Mouse (Mus musculus): ENCODE measurements around the gene Palm3. TPM values are rescaled to one million over a fixed set of nuclear protein-coding genes. Genes with fewer than 3 reads are reported as not detected.

Palm3 gene
- 4.0 TPM for polyA plus RNA-seq (2017; shearing (Covaris generic))

DNA sequence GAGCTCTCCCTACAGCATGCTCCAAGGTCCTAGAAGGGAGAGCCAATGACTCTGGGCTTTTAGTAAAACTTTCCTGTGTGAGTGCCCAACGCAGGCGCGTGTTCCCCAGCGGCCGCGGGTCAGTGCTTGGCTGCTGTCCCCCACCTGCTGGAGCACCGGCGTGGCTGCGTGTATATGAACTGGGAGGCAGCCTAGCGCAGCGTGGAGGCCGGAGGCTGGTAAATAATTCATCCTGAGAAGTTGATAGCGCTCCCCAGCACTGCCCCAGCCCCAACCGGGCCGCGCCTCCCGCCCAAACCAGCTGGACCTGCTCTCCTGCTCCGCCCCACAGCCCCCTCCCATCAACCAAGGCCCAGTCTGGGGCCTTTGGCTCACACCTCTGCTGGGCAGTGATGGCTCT lies at the start of gene Palm3:
Gene Palm3, plus strand, starts transcription at position 376 of the 400 bp plus-strand sequence.

DNA sequence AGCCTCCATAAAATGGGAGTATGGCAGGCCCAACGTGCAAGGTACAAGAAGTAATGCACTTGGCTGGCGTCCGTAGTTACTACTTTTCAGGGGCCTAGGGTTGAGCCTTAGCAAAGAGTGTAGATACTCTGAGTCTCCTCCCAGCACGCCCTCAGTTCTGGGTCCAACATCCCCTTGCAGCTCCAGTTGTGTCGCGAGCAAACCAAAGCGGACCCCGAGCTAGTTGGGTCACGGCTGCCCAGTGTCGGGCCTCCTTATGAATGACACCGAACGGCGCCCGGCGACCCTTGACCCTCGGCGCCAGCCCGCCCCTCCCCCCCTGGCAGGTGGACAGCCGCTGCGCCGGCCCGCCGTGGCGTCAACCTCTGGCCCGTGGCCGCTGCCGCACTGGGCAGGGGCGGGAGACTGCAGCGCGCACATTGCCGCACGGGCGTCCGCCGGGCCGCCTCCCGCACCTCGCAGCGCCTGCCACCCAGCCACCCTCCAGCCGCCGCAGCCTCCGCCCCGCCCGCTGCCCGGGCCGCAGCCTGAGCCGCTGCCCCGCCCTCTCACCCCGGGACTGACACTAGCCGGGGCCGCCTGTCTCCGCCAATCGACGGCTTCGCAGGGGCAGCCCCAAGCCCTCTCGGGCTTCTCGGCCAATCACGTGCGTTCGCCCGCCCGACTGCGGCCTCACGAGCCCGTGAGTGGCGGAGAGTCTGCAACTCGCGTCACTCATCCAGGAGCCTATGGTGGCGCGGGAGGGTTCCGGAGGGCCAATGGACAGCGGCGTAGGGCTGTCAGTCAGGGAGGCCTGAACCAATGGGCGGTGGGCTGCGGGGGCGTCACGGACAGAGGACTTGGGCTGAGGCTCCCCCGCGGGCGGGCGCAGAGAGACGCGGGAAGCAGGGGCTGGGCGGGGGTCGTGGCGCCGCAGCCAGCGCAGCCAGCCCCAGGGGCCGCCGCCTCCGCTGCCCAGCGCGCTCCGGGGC lies 48.8 kb upstream of the Palm3 start, which contains the start of gene Prkaca:
Gene Prkaca, plus strand, starts transcription at position 844 of the 971 bp plus-strand sequence.

DNA sequence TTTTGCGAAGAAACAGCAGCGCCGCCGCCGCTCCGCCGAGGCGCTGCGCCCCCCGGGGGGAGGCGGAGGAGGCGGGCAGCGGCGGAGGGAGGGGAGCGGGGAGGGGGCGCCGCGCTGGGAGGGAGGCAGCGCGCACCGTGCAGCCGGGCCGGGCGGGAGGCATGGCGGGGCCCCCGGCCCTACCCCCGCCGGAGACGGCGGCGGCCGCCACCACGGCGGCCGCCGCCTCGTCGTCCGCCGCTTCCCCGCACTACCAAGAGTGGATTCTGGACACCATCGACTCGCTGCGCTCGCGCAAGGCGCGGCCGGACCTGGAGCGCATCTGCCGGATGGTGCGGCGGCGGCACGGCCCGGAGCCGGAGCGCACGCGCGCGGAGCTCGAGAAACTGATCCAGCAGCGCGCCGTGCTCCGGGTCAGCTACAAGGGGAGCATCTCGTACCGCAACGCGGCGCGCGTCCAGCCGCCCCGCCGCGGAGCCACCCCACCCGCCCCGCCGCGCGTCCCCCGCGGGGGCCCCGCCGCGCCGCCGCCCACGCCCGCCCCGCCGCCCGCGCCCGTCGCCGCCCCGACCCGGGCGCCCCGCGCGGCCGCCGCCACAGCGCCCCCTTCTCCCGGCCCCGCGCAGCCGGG lies 23.6 kb upstream of the Palm3 start, which contains the start of gene Samd1:
Gene Samd1, plus strand, starts transcription at position 162 of the 631 bp plus-strand sequence.

DNA sequence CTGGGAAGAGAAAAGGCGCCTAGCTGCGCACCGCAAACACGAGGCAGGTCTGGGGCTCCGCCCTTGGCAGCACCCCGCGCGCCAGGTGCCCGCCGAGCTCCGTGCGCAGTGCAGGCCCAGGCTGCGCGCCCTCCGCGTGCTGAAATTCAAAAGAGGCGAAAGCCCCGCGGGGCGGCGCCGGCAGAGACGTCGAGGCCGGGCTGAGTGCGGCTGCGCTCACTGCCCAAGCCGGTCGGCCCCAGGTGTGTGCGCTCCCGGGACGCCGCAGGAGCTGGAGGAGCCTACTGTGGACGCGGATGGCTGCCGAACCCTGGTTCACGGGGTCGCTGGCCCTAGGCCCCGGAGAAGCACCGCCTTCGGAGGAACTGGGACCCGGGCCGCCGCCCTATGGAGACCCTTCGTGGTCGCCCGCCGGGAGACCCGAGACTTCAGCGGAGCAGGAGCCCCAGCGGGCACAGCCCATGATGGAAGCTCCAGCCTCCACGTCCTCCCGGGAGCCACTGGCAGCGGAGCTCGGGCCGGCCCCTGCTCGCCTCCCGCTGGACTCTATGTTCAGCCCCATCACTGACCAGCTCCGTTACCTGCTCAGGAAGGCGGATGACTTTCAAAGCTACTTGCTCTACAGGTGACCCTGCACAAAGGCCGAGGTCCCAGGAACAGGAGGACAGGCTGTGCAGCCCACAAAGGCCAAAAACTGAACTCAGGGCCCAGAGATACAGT lies 19.8 kb upstream of the Palm3 start, which contains the start of gene 1700067K01Rik:
Gene 1700067K01Rik, plus strand, starts transcription at position 222 of the 720 bp plus-strand sequence.

DNA sequence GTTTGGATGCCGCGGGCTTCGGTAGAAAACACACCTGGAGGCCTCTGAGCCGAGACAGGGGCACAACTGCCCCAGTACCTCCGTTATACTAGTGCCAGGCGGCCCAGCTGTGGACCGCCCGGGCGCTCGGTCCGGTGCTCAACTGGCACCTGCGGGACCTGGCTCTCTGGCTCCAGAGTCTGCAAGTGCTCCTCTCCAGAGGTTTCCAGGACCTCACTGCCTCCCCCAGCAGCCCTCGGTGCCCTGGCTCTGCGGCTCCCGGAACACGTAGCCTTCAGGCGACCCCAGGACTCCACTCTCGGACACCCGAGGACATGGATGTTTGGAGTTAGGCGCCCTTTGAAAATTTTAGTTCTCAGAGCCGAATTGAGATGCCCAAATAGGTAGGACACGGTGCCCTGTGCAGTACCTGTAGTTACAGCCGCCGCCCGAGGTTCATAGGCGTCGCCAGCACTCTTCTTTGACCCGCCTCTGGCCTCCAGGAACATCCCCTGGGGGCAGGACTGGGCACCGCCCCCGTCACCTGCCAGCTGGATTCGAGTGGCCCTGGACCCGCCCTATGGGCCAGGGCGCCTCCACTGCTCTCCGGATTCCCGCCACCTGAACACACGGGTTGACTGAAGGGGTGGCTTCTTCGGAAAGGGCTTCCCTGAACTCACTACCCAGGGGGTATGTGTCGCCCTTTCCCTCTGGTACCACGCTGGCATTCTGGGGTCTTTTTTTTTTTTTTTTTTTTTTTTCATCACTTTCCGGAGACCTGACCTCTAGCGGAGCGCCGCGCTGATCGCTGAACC lies 9.4 kb upstream of the Palm3 start, which contains the start of gene 2210011C24Rik:
Gene 2210011C24Rik, minus strand, starts transcription at position 467 of the 794 bp plus-strand sequence.

DNA sequence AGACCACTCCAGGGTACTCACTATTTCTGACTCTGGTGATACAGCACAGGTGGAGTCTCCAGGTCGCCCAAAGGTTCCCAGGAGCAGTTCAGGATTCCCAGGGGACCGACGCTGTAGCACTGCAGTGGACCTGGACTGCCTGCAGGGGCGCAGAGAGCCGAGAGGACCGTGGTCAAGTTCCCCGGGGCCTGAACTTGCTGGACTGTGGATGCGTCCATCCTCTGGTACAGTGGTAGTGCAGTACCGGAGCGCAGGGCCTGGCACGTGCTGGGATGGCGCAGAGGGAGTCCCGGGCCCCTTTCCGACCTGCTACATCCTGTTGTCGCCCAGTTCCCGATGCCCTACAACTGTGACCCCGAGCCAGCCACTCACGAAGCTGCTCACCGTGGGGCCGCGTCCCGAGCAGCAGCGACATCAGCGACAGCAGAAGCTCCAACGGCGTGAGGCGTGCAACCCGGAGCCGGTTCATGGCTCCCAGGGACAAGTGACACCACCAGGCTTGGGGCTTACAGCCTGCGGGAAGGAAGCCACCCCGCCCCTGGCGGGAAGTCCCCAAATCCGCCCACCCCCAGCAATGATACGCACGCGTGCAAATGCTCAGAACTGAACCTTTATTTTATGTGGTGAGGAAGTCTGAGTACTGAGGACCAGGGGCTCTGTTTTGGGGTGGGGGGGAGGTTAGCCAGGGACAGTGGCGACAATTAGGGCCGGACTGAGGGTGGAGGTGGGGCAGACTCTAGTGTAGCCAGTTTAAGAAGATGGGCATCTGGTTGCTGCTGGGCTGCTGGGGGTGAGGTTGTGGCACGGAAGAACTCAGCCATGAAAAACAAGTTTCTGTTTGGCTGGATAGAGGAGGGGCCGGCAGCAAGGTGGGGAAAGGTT lies 21.0 kb downstream of the Palm3 start, which contains the start of gene Il27ra:
Gene Il27ra, minus strand, starts transcription at position 524 of the 882 bp plus-strand sequence.

DNA sequence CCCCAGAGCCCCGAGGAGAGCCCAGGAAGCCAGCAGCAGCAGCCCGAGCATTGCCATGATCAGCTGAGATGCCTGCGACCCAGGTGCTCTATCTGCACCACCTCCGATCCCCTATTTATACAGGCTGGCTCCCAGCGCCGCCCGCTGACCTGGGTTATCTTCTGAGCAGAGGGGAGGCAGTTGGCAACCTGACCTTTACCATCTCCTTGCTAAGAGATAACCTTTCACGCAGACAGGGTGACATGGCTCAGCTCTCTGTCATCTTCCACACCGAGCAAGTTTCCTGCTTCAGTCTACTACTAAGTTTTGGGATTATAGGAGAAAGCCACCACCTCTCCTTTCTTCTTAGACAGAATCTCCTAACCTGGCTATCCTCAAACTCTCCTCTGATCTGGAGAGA lies 23.6 kb downstream of the Palm3 start, which contains the start of gene Rln3:
Gene Rln3, minus strand, starts transcription at position 101 of the 400 bp plus-strand sequence.

DNA sequence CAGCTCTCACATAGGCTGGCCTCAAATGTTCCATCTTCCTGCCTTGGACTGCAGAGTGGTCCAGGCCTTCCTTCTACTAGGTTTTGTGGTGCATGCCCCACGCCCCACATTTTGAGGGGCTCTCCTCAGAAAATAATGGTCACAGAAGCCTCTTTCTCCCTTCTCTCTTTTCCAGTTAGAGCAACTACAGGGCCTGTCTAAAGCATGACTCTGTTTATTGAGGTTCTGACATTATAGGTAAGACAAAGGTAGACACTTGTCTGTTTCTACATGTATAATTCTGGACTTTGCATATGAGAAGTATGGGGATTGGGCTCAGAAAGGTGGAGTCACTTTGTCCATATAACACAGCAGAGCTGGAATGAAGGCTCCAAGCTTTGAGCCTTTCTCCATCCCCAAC lies 43.8 kb downstream of the Palm3 start, which contains the start of gene Gm10643:
Gene Gm10643, minus strand, starts transcription at position 101 of the 400 bp plus-strand sequence.

DNA sequence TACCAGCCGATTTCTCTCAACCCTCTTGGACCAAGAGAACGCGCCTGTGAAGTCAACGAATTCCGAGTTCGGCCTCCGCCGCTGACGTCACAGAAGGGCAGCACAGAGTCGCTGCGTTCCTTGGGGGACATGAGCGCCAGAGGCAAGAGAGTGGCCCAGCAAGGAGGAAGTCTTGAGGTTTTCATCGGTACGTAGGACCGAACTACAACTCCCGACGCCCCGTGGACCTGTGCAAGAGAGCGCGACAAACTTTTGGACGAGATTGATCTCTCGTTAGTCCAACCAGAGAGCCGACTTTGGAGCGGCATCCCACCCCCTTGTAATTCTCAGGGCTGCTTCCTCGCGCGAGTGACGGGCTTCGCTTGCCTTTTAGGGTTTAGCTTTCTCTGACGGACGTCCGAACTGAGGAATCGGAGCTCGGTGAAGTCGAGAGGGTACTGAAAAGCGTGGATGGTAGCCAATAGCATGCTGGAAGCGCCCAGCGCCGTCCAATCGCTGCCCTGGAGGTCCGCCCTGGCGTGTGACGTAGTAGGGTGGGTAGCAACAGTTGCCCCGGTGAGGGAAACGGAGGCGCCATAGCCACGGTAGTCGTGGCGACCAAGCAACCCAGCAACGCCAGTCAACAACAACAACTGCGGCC lies 45.1 kb downstream of the Palm3 start, which contains the start of gene Rfx1:
Gene Rfx1, plus strand, starts transcription at position 544 of the 640 bp plus-strand sequence.

Other genes starting within 250 kb of the Palm3 start
- 5.4 TPM for gene Adgrl1, start 121.4 kb upstream of the Palm3 start, polyA plus RNA-seq (2017; shearing (Covaris generic))
- 0.85 TPM for gene Gm10644, start 66.3 kb upstream of the Palm3 start, polyA plus RNA-seq (2017; shearing (Covaris generic))
- gene Asf1b, start 66.0 kb upstream of the Palm3 start, polyA plus RNA-seq (2017; shearing (Covaris generic)) = 5.4 TPM
- 37.4 TPM for gene Prkaca, start 48.5 kb upstream of the Palm3 start, polyA plus RNA-seq (2017; shearing (Covaris generic))
- gene Samd1, start 23.8 kb upstream of the Palm3 start, polyA plus RNA-seq (2017; shearing (Covaris generic)) = 4.2 TPM
- not detected for gene 1700067K01Rik, start 20.0 kb upstream of the Palm3 start, polyA plus RNA-seq (2017; shearing (Covaris generic))
- gene 2210011C24Rik, start 9.3 kb upstream of the Palm3 start, polyA plus RNA-seq (2017; shearing (Covaris generic)) = 3.5 TPM
- 213 TPM for gene Il27ra, start 21.1 kb downstream of the Palm3 start, polyA plus RNA-seq (2017; shearing (Covaris generic))
- gene Rln3, start 23.5 kb downstream of the Palm3 start, polyA plus RNA-seq (2017; shearing (Covaris generic)) = 0.63 TPM
- gene Gm10643, start 43.7 kb downstream of the Palm3 start, polyA plus RNA-seq (2017; shearing (Covaris generic)) = 2.2 TPM
- gene Rfx1, start 45.4 kb downstream of the Palm3 start, polyA plus RNA-seq (2017; shearing (Covaris generic)) = 26.0 TPM
- 29.9 TPM for gene Dcaf15, start 83.3 kb downstream of the Palm3 start, polyA plus RNA-seq (2017; shearing (Covaris generic))
- gene Podnl1, start 104.5 kb downstream of the Palm3 start, polyA plus RNA-seq (2017; shearing (Covaris generic)) = 43.1 TPM
- gene Cc2d1a, start 126.5 kb downstream of the Palm3 start, polyA plus RNA-seq (2017; shearing (Covaris generic)) = 38.6 TPM
- gene 4930432K21Rik, start 126.6 kb downstream of the Palm3 start, polyA plus RNA-seq (2017; shearing (Covaris generic)) = 0.43 TPM
- gene Nanos3, start 163.7 kb downstream of the Palm3 start, polyA plus RNA-seq (2017; shearing (Covaris generic)) = not detected
- gene Zswim4, start 215.6 kb downstream of the Palm3 start, polyA plus RNA-seq (2017; shearing (Covaris generic)) = 49.0 TPM
- 481 TPM for gene D8Ertd738e, start 228.2 kb downstream of the Palm3 start, polyA plus RNA-seq (2017; shearing (Covaris generic))
- gene Mri1, start 235.9 kb downstream of the Palm3 start, polyA plus RNA-seq (2017; shearing (Covaris generic)) = 138 TPM
- 22.5 TPM for gene Ccdc130, start 248.9 kb downstream of the Palm3 start, polyA plus RNA-seq (2017; shearing (Covaris generic))